Mouse (Mus musculus) adipocyte (in vitro differentiated cells): ENCODE data around the gene Larp1b.

Experiments used
- DNase-seq: peaks from one replicate; pipeline ENCODE4 v3.0.0-alpha.2; 2016; ENCODE audit warnings: low spot score

Larp1b gene

GRCm38 (mm10) chr3:41082885-41083789 lies 133.5 kb downstream of the Larp1b start, which contains the start of gene Pgrmc2:
Gene Pgrmc2 (minus strand): TSS chr3:41083046.
- peak; percentile 98 for DNase-seq

- no peak for DNase-seq
These were observed 134.1 kb downstream of the Larp1b start for GRCm38 (mm10) chr3:41083790-41084112.

- peak; percentile 73 for DNase-seq
These were observed 134.8 kb downstream of the Larp1b start for GRCm38 (mm10) chr3:41084421-41084820.

GRCm38 (mm10) chr3:41087071-41087470 lies 137.4 kb downstream of the Larp1b start:
- no peak for DNase-seq
